Mouse (Mus musculus): ENCODE data around the gene Smad5.

DNA sequence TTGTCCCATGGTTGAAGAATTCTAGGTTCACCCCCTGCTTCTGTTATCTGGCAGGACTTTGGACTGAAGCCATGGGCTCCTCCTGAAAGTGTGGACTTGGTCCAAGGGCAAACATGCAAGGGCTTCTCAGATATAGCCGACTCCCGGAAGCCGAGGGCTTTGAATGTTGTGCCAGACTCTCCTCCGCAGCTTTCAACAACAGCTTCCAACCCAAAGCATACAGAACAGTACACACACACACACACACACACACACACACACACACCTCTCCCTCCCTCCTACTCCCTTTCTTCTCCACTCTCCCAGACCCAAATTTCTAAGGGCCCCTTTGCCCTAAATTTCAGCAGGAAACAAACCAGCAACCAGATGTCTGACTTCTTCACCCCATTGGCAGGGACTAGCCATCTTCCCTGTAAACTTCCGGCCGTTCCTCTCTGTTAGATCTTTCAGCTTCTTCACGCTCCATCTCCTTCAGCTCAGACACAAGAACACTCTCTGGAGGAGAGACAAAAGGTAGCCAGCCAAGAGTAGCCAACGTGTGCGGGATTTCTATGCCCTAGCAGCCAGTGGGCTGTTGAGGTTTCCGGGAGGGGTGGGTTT lies 24.5 kb upstream of the Smad5 start:
- TF ChIP-seq EP300 (IDR thresholded peaks at IDR 0.05; ENCODE audit: insufficient read depth, low read depth, low read length) (no peak), POLR2A (IDR thresholded peaks at IDR 0.05; ENCODE audit: insufficient read depth, low read depth, low read length) (no peak), CTCF (IDR thresholded peaks at IDR 0.05) (no peak)
